Mouse (Mus musculus) stomach, embryonic 14.5 days (tissue): Measurements from ENCODE around the gene Nrm. TPM values are rescaled to one million over a fixed set of nuclear protein-coding genes. Genes with fewer than 3 reads are reported as not detected.
"Not testable (repeated sequence)": the region's sequence is repeated elsewhere in the genome, so short reads cannot be mapped to it uniquely, and the experiment has no call there.

Experiments used
- ATAC-seq: fragments of 200-750 bp; cut with Nextera tagmentation; 2 replicates; pipeline ENCODE4 v1.8.0; 2017; ENCODE audit warnings: low read depth, moderate TSS enrichment; ENCODE audit not compliant: insufficient number of reproducible peaks, insufficient read depth, low FRiP score
- H3K27ac ChIP-seq: fragments of 300-500 bp; sonication (generic); 2 replicates; pipeline ENCODE4 v1.5.1; 2014; ENCODE audit warnings: mild to moderate bottlenecking, low read length, moderate library complexity, mixed read lengths
- H3K27me3 ChIP-seq: fragments of 300-500 bp; sonication (generic); 2 replicates; pipeline ENCODE4 v1.6.1; 2014; ENCODE audit warnings: low read length, control low read depth, mixed read lengths; ENCODE audit not compliant: control insufficient read depth, insufficient read depth
- H3K36me3 ChIP-seq: fragments of 300-500 bp; sonication (generic); 2 replicates; pipeline ENCODE4 v1.6.1; 2014; ENCODE audit warnings: mild to moderate bottlenecking, control low read depth, low read length, moderate library complexity, mixed read lengths; ENCODE audit not compliant: control insufficient read depth, insufficient read depth
- H3K4me1 ChIP-seq: fragments of 300-500 bp; sonication (generic); 2 replicates; pipeline ENCODE4 v1.6.1; 2014; ENCODE audit warnings: low read length, control low read depth, mixed read lengths; ENCODE audit not compliant: control insufficient read depth, insufficient read depth
- H3K4me2 ChIP-seq: fragments of 300-500 bp; sonication (generic); replicated peaks from 2 replicates; pipeline ENCODE4 v1.6.1; 2014; ENCODE audit warnings: low read depth, low read length, control low read depth
- H3K4me3 ChIP-seq: fragments of 300-500 bp; sonication (generic); 2 replicates; pipeline ENCODE4 v1.5.1; 2014; ENCODE audit warnings: low read depth, low read length, control low read depth
- H3K9ac ChIP-seq: fragments of 300-500 bp; sonication (generic); replicated peaks from 2 replicates; pipeline ENCODE4 v1.6.1; 2014; ENCODE audit warnings: low read depth, mild to moderate bottlenecking, control low read depth, low read length, moderate library complexity, mixed read lengths
- H3K9me3 ChIP-seq: fragments of 300-500 bp; sonication (generic); 2 replicates; pipeline ENCODE4 v1.6.1; 2016; ENCODE audit warnings: low read depth, low read length, control low read depth; ENCODE audit not compliant: control insufficient read depth
- WGBS: fragments of 180-500 bp; shearing (Covaris S2); extraction: QIAGEN DNeasy Blood & Tissue Kit; methylation state at CpG from one replicate; pipeline ENCODE4 v1.1.7; 2014; 5-methylcytosine and 5-hydroxymethylcytosine counted together
- polyA plus RNA-seq: library from polyadenylated mRNA; unstranded; fragments of >200 nt; fragmentation: Nextera tagmentation; extraction: Ambion mirVana; gene quantifications from 2 replicates; pipeline ENCODE4 v1.2.1, GENCODE M21; 2014

Gene Nrm
- polyA plus RNA-seq, 1 experiment from 2014 or later: 67.1 TPM

DNA sequence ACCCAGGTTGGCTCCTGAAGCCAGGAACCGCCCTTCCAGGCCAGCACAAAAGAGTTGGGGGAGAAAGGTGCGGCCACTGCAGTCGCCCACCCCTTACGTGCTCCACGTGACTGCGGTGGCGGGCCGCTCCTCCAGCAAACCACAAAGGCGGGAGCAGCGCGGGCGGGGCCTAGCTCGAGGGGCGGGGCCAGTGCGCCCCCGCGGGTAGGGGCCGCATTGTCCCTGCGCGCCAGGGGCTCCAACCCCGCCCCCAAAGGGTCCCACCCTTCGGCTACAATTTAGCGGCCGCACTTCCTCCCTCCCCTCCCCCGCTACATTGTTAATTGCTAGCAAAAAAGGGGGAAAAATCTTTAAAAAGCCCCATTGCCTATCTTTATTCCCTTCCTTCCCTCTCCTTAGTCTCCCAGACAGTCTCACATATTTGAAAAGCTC lies 24.1 kb upstream of the Nrm start:
- ATAC-seq: peak; percentile 42
- peak overlapping the region; percentile 98 for H3K27ac ChIP-seq
- H3K4me1 ChIP-seq: peaks cover 25% of the 10 kb centered on the region
- H3K27me3 ChIP-seq: no peaks in the 10 kb centered on the region
- peak overlapping the region; percentile 92 for H3K9ac ChIP-seq
- H3K4me3 ChIP-seq: peak overlapping the region; percentile 77
- H3K4me2 ChIP-seq: peak overlapping the region; percentile 98
- H3K36me3 ChIP-seq: peaks cover 43% of the 10 kb centered on the region
- no peaks in the 10 kb centered on the region for H3K9me3 ChIP-seq
- under 1% methylated on average over 21 of the region's 25 CpGs for WGBS

- WGBS: under 1% methylated on average over 18 of the region's 18 CpGs
- Histone ChIP-seq H3K9ac (peak overlapping the region; percentile 92), H3K4me2 (peak overlapping the region; percentile 98), H3K27ac (peak overlapping the region; percentile 98), H3K27me3 (no peaks in the 10 kb centered on the region), H3K4me1 (peaks cover 25% of the 10 kb centered on the region), H3K9me3 (no peaks in the 10 kb centered on the region), H3K36me3 (peaks cover 43% of the 10 kb centered on the region), H3K4me3 (peak overlapping the region; percentile 77)
- ATAC-seq: no peak
These were observed 23.6 kb upstream of the Nrm start for GRCm38 (mm10) chr17:35837487-35837886.

DNA sequence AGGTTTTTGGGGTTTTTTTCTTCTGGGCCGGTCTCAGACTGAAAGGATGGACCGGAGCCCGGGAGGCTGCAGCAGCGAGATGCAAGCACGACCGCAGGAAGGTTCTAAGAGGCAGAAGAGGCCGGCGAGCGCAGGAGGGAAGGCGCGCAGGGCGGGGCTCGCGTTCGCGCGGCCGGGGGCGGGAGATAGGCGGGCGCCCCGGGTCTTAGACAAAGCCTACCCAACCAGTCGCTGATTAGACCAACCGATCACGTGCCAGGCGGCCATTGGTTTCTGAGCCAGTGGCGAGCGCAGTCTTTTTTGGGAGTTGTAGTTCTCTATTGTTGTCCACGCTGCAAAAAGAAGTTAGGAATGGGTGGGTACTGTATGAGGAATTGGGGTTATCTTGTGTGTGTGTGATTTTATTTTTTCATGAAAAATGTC lies 23.0 kb upstream of the Nrm start, which contains the start of gene Tubb5:
Gene Tubb5, minus strand, starts transcription at position 185 of the 423 bp plus-strand sequence.
- H3K27me3 ChIP-seq: no peaks in the 10 kb centered on the region
- peak within 1 kb of the TSS; percentile 92 for H3K9ac ChIP-seq
- peak; percentile 78 for ATAC-seq
- H3K9me3 ChIP-seq: no peaks in the 10 kb centered on the region
- H3K4me3 ChIP-seq: peak within 1 kb of the TSS; percentile 77
- H3K4me2 ChIP-seq: peak within 1 kb of the TSS; percentile 98
- peak within 1 kb of the TSS; percentile 98 for H3K27ac ChIP-seq
- H3K4me1 ChIP-seq: peaks cover 31% of the 10 kb centered on the region
- H3K36me3 ChIP-seq: peaks cover 36% of the 10 kb centered on the region
- WGBS: 1% methylated on average over 29 of the region's 29 CpGs

- Histone ChIP-seq H3K27me3 (no peaks in the 10 kb centered on the region), H3K4me1 (peaks cover 31% of the 10 kb centered on the region), H3K4me3 (peak overlapping the region; percentile 77), H3K27ac (peak overlapping the region; percentile 98), H3K9ac (peak overlapping the region; percentile 45), H3K36me3 (peaks cover 32% of the 10 kb centered on the region), H3K4me2 (peak overlapping the region; percentile 73), H3K9me3 (no peaks in the 10 kb centered on the region)
- ATAC-seq: no peak
- under 1% methylated on average over 5 of the region's 5 CpGs for WGBS
These were observed 22.5 kb upstream of the Nrm start for GRCm38 (mm10) chr17:35838570-35838969.

DNA sequence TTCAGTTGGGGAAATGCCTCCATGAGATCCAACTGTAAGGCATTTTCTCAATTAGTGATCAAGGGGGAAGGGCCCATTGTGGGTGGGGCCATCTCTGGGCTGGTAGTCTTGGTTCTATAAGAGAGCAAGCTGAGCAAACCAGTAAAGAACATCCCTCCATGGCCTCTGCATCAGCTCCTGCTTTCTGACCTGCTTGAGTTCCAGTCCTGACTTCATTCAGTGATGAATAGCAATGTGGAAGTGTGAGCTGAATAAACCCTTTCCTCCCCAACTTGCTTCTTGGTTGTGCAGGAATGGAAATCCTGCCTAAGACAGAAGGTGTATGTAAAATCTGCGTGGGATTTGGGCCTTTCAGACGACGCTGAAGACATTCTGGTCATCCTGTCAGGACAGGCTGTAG lies 22.1 kb upstream of the Nrm start:
- 0 out of 2 replicates have a peak overlapping the region, but pooled peaks have one; percentile 2 for H3K9ac ChIP-seq
- H3K4me1 ChIP-seq: peaks cover 28% of the 10 kb centered on the region
- not testable (repeated sequence) for ATAC-seq, H3K27me3 ChIP-seq, H3K9me3 ChIP-seq
- H3K4me3 ChIP-seq: peak overlapping the region; percentile 77
- peak overlapping the region; percentile 73 for H3K4me2 ChIP-seq
- 47% methylated on average over 3 of the region's 3 CpGs for WGBS
- peaks cover 28% of the 10 kb centered on the region for H3K36me3 ChIP-seq
- H3K27ac ChIP-seq: peak overlapping the region; percentile 98

DNA sequence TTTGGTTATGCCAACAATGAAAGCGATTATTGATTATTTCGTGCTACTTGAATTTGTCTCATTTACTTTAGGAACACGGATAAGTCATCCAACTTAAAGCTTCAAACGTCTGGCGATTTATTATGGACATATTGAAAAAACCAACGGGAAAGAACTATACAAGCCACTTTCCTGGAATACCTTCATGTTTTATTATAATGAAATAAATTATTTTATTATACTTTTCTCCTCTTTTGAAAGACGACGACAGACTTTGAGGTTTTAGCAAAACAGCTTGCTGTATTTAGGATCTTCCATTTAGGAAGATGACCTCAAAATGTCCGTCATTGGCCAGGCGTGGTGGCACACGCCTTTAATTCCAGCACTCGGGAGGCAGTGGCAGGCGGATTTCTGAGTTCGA lies 20.6 kb upstream of the Nrm start:
- Histone ChIP-seq H3K4me2 (peak overlapping the region; percentile 36), H3K4me3 (peak overlapping the region; percentile 24), H3K4me1 (peaks cover 15% of the 10 kb centered on the region), H3K9ac (no peak overlapping the region), H3K36me3 (peaks cover 21% of the 10 kb centered on the region), H3K27me3 (no peaks in the 10 kb centered on the region), H3K27ac (peak overlapping the region; percentile 7; the same call in 1 of the 2 replicates), H3K9me3 (no peaks in the 10 kb centered on the region)
- 53% methylated on average over 14 of the region's 14 CpGs for WGBS
- no peak for ATAC-seq

DNA sequence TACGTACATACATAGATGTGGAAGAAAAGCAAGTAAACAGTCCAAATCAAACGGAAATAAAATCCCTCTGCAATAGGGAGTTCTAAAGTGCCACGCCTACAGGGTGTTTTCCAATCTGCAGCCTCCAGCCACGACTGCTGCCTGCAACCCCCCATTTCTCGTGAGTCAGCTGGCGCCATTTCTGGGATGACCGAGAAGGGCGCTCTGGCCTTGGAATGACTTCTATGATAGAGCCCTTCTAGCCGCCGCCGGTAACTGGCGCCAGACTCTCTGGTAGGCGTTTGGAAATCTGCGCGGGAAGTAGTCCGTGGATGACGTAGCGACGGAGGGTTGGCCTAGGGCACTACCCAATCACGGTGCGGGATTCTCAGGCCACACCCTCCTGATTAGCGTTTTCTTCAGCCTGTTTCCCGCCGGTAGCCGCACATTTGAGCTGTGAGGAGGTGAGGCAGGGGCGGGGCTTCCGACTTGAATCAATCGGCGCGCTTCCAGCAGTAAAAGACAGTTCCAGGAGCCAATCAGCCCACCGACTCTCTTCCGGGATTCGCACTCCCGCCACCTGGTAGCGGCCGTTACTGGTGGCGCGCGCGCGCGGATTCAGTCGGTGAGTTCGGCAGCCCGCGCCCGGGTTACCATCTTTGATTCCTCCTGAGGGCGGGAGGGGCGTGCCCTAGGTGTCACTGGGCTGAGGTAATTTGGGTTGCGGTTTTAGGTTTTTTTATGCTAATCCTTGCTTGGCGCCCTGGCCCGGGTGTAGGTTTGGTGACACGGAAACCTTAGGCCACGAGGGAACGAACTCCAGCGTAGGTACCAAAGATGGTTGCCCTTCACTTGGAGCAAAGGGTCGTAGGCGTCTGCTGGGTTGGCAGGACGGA lies 19.8 kb upstream of the Nrm start, which contains the start of gene Mdc1:
Gene Mdc1, plus strand, starts transcription at position 440 of the 875 bp plus-strand sequence.
- peak within 1 kb of the TSS; percentile 58 for H3K4me2 ChIP-seq
- WGBS: under 1% methylated on average over 59 of the region's 59 CpGs
- H3K27ac ChIP-seq: peak within 1 kb of the TSS; percentile 86
- H3K4me3 ChIP-seq: peak within 1 kb of the TSS; percentile 57
- H3K9me3 ChIP-seq: no peaks in the 10 kb centered on the region
- H3K4me1 ChIP-seq: peaks cover 11% of the 10 kb centered on the region; the same call in 1 of the 2 replicates
- H3K27me3 ChIP-seq: no peaks in the 10 kb centered on the region
- peak; percentile 91 for ATAC-seq
- H3K9ac ChIP-seq: peak within 1 kb of the TSS; percentile 23
- H3K36me3 ChIP-seq: peaks cover 21% of the 10 kb centered on the region

- H3K4me1 ChIP-seq: peaks cover 11% of the 10 kb centered on the region; the same call in 1 of the 2 replicates
- peak overlapping the region; percentile 57 for H3K4me3 ChIP-seq
- peaks cover 18% of the 10 kb centered on the region for H3K36me3 ChIP-seq
- H3K27ac ChIP-seq: peak overlapping the region; percentile 86
- WGBS: 16% methylated on average over 11 of the region's 11 CpGs
- H3K9me3 ChIP-seq: no peaks in the 10 kb centered on the region
- no peak for ATAC-seq
- H3K27me3 ChIP-seq: no peaks in the 10 kb centered on the region
- H3K4me2 ChIP-seq: peak overlapping the region; percentile 58
- peak overlapping the region; percentile 23 for H3K9ac ChIP-seq
These were observed 19.1 kb upstream of the Nrm start for GRCm38 (mm10) chr17:35842006-35842405.
